Comparison of ENCODE assay signal across 24 mouse cellular contexts in genomic region chr8:115756965-115757364, GRCm38 (mm10). TPM values are rescaled to one million over a fixed set of nuclear protein-coding genes. Genes with fewer than 3 reads are reported as not detected.
DNase-seq lines count a peak whose midpoint lies in the region; ATAC-seq and TF ChIP-seq lines count a peak whose summit lies in the region.
"Had no signal": no experiment of that assay in that cellular context is flagged by ENCODE, and none has a peak within 500 bp of the region (broad histone marks: within the 10 kb centered on the region; RNA-seq: fewer than 3 reads in every experiment).

No protein-coding gene starts in this region.

- no peaks in the 10 kb centered on the region for H3K79me2 ChIP-seq in myocyte (ENCODE audit: control insufficient read depth, insufficient read depth)

- ATAC-seq in embryonic facial prominence, embryonic 11.5 days (replicated peaks; ENCODE audit: insufficient number of reproducible peaks, low FRiP score, low TSS enrichment, low read depth), result no peak
- no peak for ATAC-seq in kidney, embryonic 15.5 days (replicated peaks; ENCODE audit: low FRiP score)
- no peak for ATAC-seq in kidney, embryonic 14.5 days (ENCODE audit: low FRiP score, low TSS enrichment)
- ATAC-seq: forebrain, embryonic 14.5 days; hindbrain, embryonic 16.5 days; midbrain, embryonic 15.5 days had no signal

- no peak overlapping the region for H3ac ChIP-seq in myocyte (ENCODE audit: control insufficient read depth, insufficient read length)

- H3K4me1 ChIP-seq in embryonic facial prominence, embryonic 11.5 days (ENCODE audit: control insufficient read depth, insufficient read depth, low read length), result no peaks in the 10 kb centered on the region
- H3K4me1 ChIP-seq in embryonic facial prominence, embryonic 10.5 days, result peaks cover 6% of the 10 kb centered on the region; the same call in 1 of the 2 replicates
- H3K4me1 ChIP-seq in kidney, embryonic 15.5 days, result 0 out of 2 replicates have a peak, but pooled peaks cover 10% of the 10 kb centered on the region
- H3K4me1 ChIP-seq in kidney, embryonic 14.5 days (ENCODE audit: control insufficient read depth, insufficient read depth, low read length), result no peaks in the 10 kb centered on the region
- H3K4me1 ChIP-seq: heart, embryonic 15.5 days; megakaryocyte, embryonic 14.5 days; stomach, embryonic 15.5 days had no signal

- H3K4me3 ChIP-seq in embryonic facial prominence, embryonic 11.5 days (ENCODE audit: low read depth, low read length), result no peak overlapping the region
- H3K4me3 ChIP-seq in embryonic facial prominence, embryonic 10.5 days, result no peak overlapping the region
- no peak overlapping the region for H3K4me3 ChIP-seq in kidney, embryonic 15.5 days (replicated peaks)
- H3K4me3 ChIP-seq in kidney, embryonic 14.5 days (ENCODE audit: low read length), result no peak overlapping the region
- H3K4me3 ChIP-seq in myocyte, result no peak overlapping the region
- H3K4me3 ChIP-seq: erythroblast, embryonic 14.5 days; heart, embryonic 15.5 days; megakaryocyte, embryonic 14.5 days; midbrain, embryonic 15.5 days; neural tube, embryonic 15.5 days; stomach, embryonic 15.5 days had no signal

- H3K9ac ChIP-seq in embryonic facial prominence, embryonic 11.5 days (replicated peaks; ENCODE audit: low read length), result no peak overlapping the region
- H3K9ac ChIP-seq in kidney, embryonic 15.5 days, result no peak overlapping the region
- H3K9ac ChIP-seq in kidney, embryonic 14.5 days (ENCODE audit: low read depth, low read length), result no peak overlapping the region
- H3K9ac ChIP-seq: heart, embryonic 15.5 days; midbrain, embryonic 15.5 days; neural tube, embryonic 15.5 days; stomach, embryonic 15.5 days had no signal

- no peak overlapping the region for H3K4me2 ChIP-seq in embryonic facial prominence, embryonic 11.5 days (ENCODE audit: low read depth, low read length)
- no peak overlapping the region for H3K4me2 ChIP-seq in kidney, embryonic 15.5 days
- H3K4me2 ChIP-seq in kidney, embryonic 14.5 days (replicated peaks; ENCODE audit: low read depth, low read length), result no peak overlapping the region
- peak overlapping the region; percentile 4 for H3K4me2 ChIP-seq in myocyte (ENCODE audit: low read depth)
- H3K4me2 ChIP-seq: heart, embryonic 15.5 days; midbrain, embryonic 15.5 days; neural tube, embryonic 15.5 days; stomach, embryonic 15.5 days had no signal

- no peak for TF ChIP-seq POLR2A in myocyte (IDR thresholded peaks at IDR 0.05; ENCODE audit: insufficient read length, low read depth)

- WGBS in embryonic facial prominence, embryonic 11.5 days, result 50% methylated on average over 3 of the region's 3 CpGs
- WGBS in embryonic facial prominence, embryonic 10.5 days, result 56% methylated on average over 3 of the region's 3 CpGs
- WGBS in kidney, embryonic 15.5 days, result 46% methylated on average over 3 of the region's 3 CpGs
- WGBS in kidney, embryonic 14.5 days, result 47% methylated on average over 3 of the region's 3 CpGs

- H3K27ac ChIP-seq in embryonic facial prominence, embryonic 11.5 days (replicated peaks; ENCODE audit: low read depth, low read length), result no peak overlapping the region
- no peak overlapping the region for H3K27ac ChIP-seq in embryonic facial prominence, embryonic 10.5 days (replicated peaks)
- H3K27ac ChIP-seq in kidney, embryonic 15.5 days, result peak overlapping the region; percentile 65; the same call in 1 of the 2 replicates
- H3K27ac ChIP-seq in kidney, embryonic 14.5 days (ENCODE audit: low read depth, low read length), result no peak overlapping the region
- H3K27ac ChIP-seq: heart, embryonic 15.5 days; midbrain, embryonic 15.5 days; neural tube, embryonic 15.5 days; stomach, embryonic 15.5 days had no signal

- peak; percentile 22 for DNase-seq in embryonic facial prominence, embryonic 11.5 days (ENCODE audit: low spot score)
- DNase-seq in embryonic facial prominence, embryonic 10.5 days (ENCODE audit: low spot score), result no peak
- DNase-seq in forelimb bud, embryonic 11.5 days (ENCODE audit: low read depth, low spot score), result peak; percentile 32
- no peak for DNase-seq in left cerebral cortex, adult 9 months (ENCODE audit: low spot score in 2 of 2)
- DNase-seq in MN1 (ENCODE audit: low spot score), result no peak
- DNase-seq: adrenal gland, adult 8-10 months; gastrocnemius, postnatal 25 days; layer of hippocampus, adult 9-11 months; liver; lung, adult 18-20 months; lung, postnatal 14 days; right cerebral cortex, postnatal 25 days; thymus, adult 18-20 months had no signal

- no peaks in the 10 kb centered on the region for H3K36me3 ChIP-seq in embryonic facial prominence, embryonic 11.5 days (replicated peaks; ENCODE audit: control insufficient read depth, insufficient read depth, low read depth, low read length)
- H3K36me3 ChIP-seq in embryonic facial prominence, embryonic 10.5 days (replicated peaks), result no peaks in the 10 kb centered on the region
- no peaks in the 10 kb centered on the region for H3K36me3 ChIP-seq in kidney, embryonic 15.5 days
- H3K36me3 ChIP-seq in kidney, embryonic 14.5 days (ENCODE audit: control insufficient read depth, insufficient read depth, low read length), result no peaks in the 10 kb centered on the region
- H3K36me3 ChIP-seq in myocyte (ENCODE audit: control insufficient read depth, insufficient read depth), result no peaks in the 10 kb centered on the region
- H3K36me3 ChIP-seq: heart, embryonic 15.5 days; midbrain, embryonic 15.5 days; neural tube, embryonic 15.5 days; stomach, embryonic 15.5 days had no signal

- no peaks in the 10 kb centered on the region for H3K27me3 ChIP-seq in embryonic facial prominence, embryonic 11.5 days (ENCODE audit: control insufficient read depth, insufficient read depth, low read length)
- H3K27me3 ChIP-seq in embryonic facial prominence, embryonic 10.5 days (replicated peaks; ENCODE audit: low read depth, poor library complexity, severe bottlenecking), result no peaks in the 10 kb centered on the region
- no peaks in the 10 kb centered on the region for H3K27me3 ChIP-seq in kidney, embryonic 15.5 days
- no peaks in the 10 kb centered on the region for H3K27me3 ChIP-seq in kidney, embryonic 14.5 days (ENCODE audit: control insufficient read depth, insufficient read depth, low read length)
- H3K27me3 ChIP-seq in myocyte (ENCODE audit: control insufficient read depth, insufficient read depth, insufficient read length), result no peaks in the 10 kb centered on the region
- H3K27me3 ChIP-seq: heart, embryonic 15.5 days; megakaryocyte, embryonic 14.5 days; midbrain, embryonic 15.5 days; neural tube, embryonic 15.5 days; stomach, embryonic 15.5 days had no signal

- H3K9me3 ChIP-seq in embryonic facial prominence, embryonic 11.5 days (replicated peaks; ENCODE audit: control insufficient read depth, low read length), result no peaks in the 10 kb centered on the region
- H3K9me3 ChIP-seq in embryonic facial prominence, embryonic 10.5 days, result no peaks in the 10 kb centered on the region
- H3K9me3 ChIP-seq in kidney, embryonic 15.5 days (replicated peaks), result no peaks in the 10 kb centered on the region
- no peaks in the 10 kb centered on the region for H3K9me3 ChIP-seq in kidney, embryonic 14.5 days (ENCODE audit: control insufficient read depth, low read length)
- H3K9me3 ChIP-seq: heart, embryonic 15.5 days; midbrain, embryonic 15.5 days; neural tube, embryonic 15.5 days; stomach, embryonic 15.5 days had no signal

TF ChIP-seq in myocyte, 11 proteins besides CTCF, POLR2A, EP300 and RAD21:
- TF ChIP-seq POLR2AphosphoS2 (IDR thresholded peaks at IDR 0.05; ENCODE audit: insufficient read length, low read depth) (no peak), SRF (IDR thresholded peaks at IDR 0.05; ENCODE audit: control insufficient read depth, insufficient read length, low read depth) (no peak), TCF12 (IDR thresholded peaks at IDR 0.05; ENCODE audit: insufficient read depth, poor library complexity, severe bottlenecking) (no peak), E2F4 (IDR thresholded peaks at IDR 0.05; ENCODE audit: insufficient read depth) (no peak), TCF3 (IDR thresholded peaks at IDR 0.05; ENCODE audit: insufficient read length, low read depth) (no peak), MYOG (IDR thresholded peaks at IDR 0.05; ENCODE audit: control insufficient read depth in 1 of 3, insufficient read depth in 1 of 3, insufficient read length in 2 of 3, low read depth in 2 of 3) (no peak), REST (IDR thresholded peaks at IDR 0.05; ENCODE audit: insufficient read depth, insufficient read length) (no peak), MAX (IDR thresholded peaks at IDR 0.05; ENCODE audit: low read depth) (no peak), CEBPB (IDR thresholded peaks at IDR 0.05; ENCODE audit: insufficient read depth, poor library complexity, severe bottlenecking) (no peak), USF1 (IDR thresholded peaks at IDR 0.05; ENCODE audit: low read depth) (no peak), MYOD1 (IDR thresholded peaks at IDR 0.05; ENCODE audit: control insufficient read depth in 1 of 3, insufficient read length in 2 of 3, low read depth in 2 of 3) (no peak)
TF ChIP-seq in myocyte: peak in this region for 0.

RNA-seq across cellular contexts. Expression of gene Maf, which starts 49.4 kb away (rescaled TPM):
- polyA plus RNA-seq in embryonic facial prominence, embryonic 11.5 days (2014; fragmentation: Nextera tagmentation; extraction: Ambion mirVana), result 5.0 and 5.3 TPM in 2 replicates
- 2.3 and 2.7 TPM in 2 replicates for polyA plus RNA-seq in embryonic facial prominence, embryonic 10.5 days (2016; fragmentation: Nextera tagmentation; extraction: Ambion mirVana)
- 8.6 and 9.9 TPM in 2 replicates for polyA plus RNA-seq in kidney, embryonic 15.5 days (2015; fragmentation: Nextera tagmentation; extraction: Ambion mirVana)
- 11.0 and 12.7 TPM in 2 replicates for polyA plus RNA-seq in kidney, embryonic 14.5 days (2014; fragmentation: Nextera tagmentation; extraction: Ambion mirVana)
- polyA plus RNA-seq in myocyte (2012; fragmentation: generic; extraction: Trizol), result 3.7 TPM

Comparison
In these comparisons a context has a peak if more than half of its experiments do, and no peak if none do; other contexts are left out.
1. DNase-seq: peak in embryonic facial prominence, embryonic 11.5 days (single experiment) and forelimb bud, embryonic 11.5 days (single experiment); none in embryonic facial prominence, embryonic 10.5 days (single experiment), left cerebral cortex, adult 9 months (0 of 2) and MN1 (single experiment).